Mouse (Mus musculus): ENCODE measurements at regions not wholly inside any gene's neighbourhood (a gene's known extent, or its start where the extent isn't known, plus 50 kb on each side); places are given as distances from the start of the nearest gene placed in this dataset.

GRCm38 (mm10) chr2:72541246-72541645 lies 65.3 kb downstream of the Cdca7 start:
- DNase-seq, result no peak

DNA sequence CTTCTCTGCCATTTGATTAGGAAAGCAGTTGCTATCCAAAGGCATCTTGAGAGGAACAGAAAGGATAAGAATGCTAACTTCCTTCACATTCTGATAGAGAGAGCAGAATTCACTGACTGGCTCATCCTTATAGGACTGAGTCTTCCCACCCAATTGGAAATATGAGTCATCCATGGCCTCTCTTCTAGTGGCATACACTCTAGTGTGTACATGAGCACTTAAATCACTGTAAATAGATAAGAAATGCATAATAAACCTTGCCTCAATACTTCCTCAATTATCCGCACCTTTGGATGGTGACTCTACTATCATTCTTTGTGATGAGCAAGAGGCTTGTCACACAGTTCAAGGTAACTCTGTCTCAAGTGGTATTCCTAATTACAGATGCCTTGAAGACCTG lies 69.5 kb downstream of the Cdca7 start:
- no peak for DNase-seq

DNA sequence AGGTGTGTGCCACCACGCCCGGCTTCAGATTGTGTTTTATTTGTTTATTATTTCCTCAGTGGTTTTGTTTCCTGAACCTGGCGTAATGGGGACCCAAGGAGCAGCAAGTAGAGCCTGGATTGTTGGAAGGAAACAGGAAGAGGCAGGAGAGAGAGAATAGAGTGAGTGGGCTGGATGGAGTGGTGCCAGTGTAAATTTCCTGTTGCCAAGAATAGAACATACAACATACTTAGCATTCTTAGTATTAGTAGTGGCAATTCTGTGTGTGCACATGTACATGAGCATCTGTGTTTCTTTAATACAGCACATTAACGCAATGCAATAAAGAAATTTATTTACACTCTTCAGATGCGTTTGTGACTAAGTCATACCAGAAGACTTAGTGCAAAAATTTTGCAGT lies 70.5 kb downstream of the Cdca7 start:
- no peak for DNase-seq

DNA sequence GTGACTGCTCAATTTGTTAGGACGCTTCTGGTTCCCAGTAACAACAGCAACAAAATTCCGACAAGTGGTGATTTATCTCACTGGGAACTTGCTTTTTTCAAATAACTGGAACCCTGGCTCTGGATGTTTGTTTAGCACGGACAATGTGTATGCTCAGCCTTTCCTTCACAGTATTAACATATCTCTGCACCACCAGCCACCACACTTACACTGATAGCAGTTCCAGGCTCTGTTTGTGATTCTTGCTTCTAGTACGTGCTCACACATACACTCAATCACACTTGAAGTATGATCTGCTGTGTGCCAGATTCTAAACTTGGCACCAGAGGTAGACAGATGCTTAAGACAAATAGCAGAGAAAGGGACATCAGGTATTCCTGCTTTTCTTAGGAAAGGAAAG lies 71.0 kb downstream of the Cdca7 start:
- DNase-seq, result no peak

GRCm38 (mm10) chr2:72551268-72551667 lies 75.3 kb downstream of the Cdca7 start:
- DNase-seq, result no peak

DNA sequence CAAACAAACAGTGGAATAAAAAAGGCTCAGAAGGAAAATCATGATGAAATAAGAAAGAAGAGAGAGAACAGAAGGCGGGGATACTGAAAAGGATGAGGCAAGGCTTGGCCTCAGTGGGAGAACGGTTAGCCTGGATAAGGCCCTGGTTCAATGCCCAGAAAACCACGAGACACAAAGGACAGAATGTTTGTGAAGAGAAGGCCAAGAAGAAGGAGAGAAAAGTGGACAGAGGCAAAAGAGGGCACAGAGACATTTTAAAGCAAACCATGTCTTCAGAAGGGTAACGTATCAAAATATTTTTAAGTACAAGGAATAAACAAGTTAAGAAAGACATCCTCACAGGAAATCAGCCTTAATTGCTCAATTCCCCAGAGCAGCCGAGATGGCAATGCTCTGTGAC lies 78.6 kb downstream of the Cdca7 start:
- no peak for DNase-seq

DNA sequence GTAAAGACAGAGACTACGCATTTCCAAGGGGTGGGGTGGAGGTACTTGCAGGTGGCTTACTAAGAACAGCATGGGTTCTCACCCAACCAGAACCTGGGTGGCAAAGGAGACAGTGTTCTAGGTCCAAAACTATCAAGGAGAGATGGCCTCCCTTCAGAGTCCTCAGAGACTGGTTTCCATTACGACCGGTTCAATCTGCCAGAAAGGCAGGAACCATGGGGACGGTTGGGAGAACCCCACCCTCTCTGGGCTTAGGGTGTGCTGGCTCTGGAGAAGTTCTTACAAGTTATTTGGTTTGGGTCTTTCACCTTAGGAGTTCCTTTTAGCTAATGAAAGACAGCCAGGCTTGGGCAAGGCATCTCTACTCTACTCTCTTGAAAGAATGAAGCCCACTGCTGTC lies 79.2 kb downstream of the Cdca7 start:
- DNase-seq, result no peak

DNA sequence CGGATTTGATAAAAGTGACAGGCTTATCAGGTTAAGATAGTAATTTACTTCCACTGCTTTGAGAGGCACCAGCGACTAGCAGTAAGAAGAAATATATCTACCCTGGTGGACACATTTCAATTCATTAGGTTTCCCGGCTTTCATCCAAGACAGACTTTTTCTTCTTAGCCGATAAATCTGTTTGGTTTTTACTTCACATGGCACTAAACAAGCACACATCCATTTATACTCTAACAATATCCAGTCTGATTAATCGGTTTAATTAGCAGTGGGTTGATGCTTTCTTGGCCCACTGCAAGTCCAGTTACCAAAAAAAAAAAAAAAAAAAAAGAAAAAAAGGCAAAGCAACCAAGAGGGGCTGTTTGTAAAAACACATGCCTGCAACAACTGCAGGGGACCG lies 79.6 kb downstream of the Cdca7 start:
- DNase-seq, result no peak

GRCm38 (mm10) chr2:72556064-72556821 lies 80.3 kb downstream of the Cdca7 start:
- no peak for DNase-seq

DNA sequence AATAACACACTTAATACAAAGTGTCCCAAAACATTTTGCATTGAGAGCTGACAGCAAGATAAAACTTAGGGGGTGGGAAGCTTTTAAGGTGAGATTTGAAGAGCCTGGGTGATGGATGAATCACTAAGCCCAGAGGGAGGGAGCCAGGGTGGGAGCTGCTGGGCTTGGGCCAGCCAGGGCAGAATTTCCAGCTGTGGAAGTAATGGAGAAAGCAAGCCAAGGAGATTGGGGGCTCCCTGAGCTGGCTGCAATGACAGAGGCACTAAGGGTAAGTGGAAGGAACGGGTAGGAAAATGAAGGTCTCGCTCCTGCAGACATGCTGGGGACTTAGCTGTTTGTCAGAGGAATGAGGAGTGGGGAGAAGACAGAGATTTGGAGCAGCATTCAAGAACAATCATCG lies 81.2 kb downstream of the Cdca7 start:
- no peak for DNase-seq

DNA sequence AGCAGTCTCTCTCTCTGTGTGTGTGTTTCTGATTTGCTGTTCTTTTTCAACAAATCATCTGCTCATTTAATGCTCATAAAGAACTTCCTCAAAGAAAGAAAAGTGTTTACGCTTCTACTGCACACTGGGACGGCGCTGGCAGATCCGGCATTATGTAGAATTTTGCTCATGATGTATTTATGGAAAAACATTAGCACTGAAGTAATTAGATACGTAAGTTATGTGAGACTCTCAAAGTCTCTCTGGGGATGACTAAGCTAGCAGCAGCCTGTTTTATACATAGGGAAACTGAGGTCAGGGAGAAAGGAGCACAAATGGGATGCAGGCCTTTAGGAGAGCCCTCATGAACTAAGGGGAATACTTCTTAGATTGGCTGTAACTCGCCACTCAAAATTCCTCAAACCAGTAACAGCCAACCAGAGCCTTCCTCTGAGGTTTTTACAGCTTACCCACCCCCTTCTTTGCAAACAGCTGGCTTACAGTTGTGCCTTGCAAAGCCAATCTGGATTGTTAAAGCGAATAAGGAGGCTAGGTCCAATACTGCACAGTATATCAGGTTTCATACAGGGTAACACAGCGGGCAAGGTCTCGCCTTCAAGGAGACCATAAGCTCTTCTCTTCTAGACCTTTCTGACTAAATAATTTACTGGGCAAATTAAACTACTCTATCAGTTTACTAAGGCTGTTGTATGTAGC lies 81.8 kb downstream of the Cdca7 start:
- DNase-seq, result no peak

DNA sequence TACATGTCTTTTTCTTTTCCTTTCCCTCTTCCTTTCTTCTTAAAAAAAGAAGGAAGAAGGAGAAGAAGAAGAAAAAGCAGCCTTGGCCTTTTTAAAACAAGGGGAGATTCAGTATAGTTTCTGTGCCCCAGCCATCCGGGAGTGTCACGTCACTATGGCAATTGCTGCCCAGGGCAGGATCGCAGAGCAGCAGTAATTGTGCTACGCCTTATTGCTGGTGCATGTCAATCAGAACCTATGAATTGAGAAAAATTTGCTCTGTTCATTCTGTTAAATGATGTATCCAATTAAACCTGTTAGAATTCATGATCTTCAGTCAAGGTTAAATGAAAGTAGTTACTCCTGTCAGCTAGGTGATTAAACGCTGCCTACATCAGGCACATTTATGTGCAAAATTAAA lies 85.4 kb downstream of the Cdca7 start:
- no peak for DNase-seq

DNA sequence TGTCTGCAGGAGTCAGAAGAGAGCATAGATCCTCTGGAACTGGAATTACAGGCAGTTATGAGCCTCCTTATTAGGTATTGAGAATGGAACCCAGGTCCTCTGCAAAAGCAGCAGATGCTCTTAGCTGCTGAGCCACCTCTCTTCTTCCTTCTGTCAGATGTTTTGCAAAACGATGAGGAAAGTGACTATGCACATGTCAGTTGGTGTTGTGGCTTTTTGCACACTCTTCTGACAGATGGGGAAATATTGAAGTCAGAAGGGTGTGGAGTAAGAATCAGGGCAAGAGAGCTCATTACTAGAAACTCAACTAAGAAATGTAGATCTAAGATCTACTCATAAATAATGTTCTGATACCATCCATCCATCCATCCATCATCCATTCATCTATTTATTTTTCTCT lies 102.4 kb downstream of the Cdca7 start:
- no peak for DNase-seq

DNA sequence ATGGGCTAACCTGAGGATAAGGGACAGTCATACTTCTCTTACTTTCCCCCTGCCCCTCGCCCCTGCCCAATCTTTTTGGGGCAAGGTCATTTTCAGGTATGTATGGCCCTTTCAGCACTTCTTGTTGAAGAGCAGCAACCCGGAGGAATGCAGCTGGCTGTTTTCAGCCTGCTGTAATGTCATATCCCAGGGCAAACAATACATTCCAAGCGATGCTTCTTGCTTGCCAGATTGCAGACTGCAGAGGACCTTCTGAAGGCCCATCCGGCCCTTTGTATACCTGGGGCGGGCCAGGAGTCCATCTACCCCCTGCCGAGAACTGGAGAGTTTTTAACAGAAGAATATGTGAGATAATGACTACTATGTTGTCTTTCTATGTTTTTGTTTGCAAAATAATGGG lies 105.2 kb downstream of the Cdca7 start:
- DNase-seq, result no peak

- no peak for DNase-seq
These were observed 112.9 kb downstream of the Cdca7 start for GRCm38 (mm10) chr2:72588814-72589213.

DNA sequence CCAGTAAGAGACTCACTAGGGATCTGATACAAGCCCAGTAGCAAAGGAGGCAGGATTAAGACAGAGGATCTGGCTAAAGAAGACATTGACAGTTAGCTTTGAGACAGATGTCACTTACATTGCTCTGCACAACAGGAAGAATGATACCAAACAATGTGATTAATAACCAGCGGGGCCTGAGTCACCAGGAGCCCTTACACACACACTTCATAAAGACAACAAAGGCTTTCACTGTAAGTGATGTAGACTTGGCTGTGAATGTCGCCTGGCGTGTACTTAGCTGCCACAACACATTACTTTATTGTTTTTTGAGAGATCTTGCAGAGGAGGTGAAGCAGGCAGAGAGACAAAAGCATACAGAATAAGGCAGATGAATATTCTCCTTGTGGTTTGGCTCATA lies 116.1 kb downstream of the Cdca7 start:
- DNase-seq, result no peak

DNA sequence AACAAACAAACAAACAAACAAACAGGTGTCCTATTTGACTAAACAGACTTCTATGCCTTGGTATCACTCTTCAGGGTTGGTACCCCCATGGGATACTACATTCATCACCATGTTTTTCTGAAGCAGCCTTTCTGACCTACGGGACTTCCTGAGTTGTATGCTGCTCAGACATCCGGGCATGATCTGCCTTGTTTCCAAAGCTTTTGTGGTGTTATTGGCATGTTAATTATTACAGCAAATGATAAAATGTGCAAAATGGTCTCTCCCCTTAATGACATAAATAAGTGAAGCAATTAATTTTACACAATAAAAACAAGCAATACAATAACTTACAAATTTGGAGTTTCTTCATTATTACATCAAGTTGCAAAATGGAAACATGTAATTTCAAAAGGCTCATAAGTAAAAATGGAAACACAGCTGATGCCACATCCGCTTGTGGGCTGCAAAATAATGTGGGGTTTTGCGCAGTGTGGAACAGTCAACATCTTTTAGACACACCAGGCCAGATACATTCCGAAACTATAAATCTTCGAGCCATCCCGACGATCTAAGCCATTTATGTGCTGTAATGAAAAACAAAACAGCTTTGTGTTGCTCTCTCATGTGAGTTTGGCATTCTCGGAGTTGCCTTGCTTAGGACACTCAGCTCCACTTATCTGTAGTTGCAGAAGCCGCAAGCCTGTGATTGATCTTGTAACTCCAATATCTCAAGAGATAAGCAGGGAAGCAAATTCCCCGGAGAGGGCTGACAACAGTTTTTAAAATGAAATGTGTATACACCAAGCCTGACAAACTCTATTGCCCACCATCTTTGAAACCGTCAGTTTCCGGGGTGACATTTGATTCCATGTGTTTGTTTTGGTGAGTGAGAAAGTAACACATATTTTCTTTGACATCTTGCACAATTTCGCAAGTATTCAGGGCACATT lies 121.3 kb downstream of the Cdca7 start:
- no peak for DNase-seq

- no peak for DNase-seq
These were observed 122.0 kb downstream of the Cdca7 start for GRCm38 (mm10) chr2:72597941-72598340.

DNA sequence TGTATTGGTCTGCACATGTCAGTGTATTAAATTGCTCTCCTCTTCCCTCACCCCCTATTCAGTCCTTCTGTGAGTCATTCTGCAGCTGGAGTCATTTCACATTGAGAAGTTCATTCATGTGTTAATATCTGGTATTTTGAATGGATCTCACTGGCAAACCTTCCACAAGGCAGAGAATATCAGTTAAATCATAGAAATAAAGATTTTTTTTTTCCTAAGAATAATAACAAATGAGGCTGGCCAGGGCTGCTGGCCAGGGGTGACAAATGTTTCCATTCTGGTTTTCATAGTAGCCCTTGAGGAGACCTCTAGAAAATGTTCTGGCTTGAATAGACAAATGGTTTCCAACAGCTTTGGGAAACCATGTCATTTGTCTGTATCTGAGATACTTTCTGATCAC lies 124.8 kb downstream of the Cdca7 start:
- DNase-seq, result no peak

DNA sequence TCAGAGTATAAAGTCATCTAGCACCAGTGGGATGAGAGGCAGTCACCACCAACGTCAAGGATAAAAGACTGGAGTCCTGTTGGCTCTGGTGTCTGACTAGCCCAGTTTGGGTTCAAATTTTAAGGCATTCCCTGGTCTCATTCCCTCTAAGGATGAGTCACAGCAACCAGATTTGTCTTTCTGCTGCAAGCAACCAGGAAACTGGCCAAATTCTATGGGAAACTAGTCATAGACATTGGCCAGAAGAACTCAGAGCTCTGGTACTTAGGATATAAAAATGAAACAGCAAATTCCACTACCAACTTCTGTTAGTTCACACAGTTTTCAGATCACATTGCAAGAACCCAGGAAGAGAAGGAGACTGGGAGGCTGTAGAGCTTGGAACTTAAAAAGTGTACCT lies 126.2 kb downstream of the Cdca7 start:
- no peak for DNase-seq

GRCm38 (mm10) chr2:72612221-72612620 lies 136.3 kb downstream of the Cdca7 start:
- no peak for DNase-seq

DNA sequence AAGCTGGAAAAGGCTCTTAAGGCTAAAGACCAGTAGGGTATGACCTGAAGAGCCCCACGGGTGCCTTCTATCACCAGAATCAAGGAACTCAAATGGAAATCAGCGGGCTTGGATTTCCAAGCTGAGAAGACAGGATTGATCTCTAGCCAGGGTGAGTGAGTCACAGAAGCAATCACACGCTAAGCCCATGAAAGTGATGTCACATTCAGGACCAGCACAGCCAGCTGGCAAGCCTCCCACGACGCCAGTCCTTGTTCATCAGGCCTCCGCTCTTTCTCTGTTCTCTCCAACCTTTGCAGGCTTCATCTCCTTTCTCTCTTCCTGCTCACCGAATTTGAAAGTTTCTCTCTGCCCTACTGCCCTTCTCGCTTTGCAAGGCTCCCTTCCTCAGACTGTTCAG lies 138.3 kb downstream of the Cdca7 start:
- peak; percentile 24 for DNase-seq

DNA sequence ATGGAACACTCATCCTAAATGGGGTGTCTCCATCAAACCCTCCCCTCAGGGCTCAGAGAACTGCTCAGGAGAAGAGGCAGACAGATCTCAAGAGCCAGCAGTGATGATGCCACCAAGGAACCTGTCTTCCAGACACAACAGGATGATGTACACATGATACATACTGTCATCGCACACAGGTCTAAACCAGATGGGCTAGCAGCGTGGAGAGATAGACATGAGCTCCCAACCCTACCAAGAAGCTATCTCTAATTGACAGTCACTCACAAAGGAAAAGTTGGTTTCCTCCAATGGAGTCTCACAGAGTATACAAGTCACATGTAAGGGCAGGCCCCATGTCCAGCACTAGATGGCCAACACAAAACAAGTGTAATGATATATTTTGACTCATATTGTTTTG lies 139.9 kb downstream of the Cdca7 start:
- no peak for DNase-seq

DNA sequence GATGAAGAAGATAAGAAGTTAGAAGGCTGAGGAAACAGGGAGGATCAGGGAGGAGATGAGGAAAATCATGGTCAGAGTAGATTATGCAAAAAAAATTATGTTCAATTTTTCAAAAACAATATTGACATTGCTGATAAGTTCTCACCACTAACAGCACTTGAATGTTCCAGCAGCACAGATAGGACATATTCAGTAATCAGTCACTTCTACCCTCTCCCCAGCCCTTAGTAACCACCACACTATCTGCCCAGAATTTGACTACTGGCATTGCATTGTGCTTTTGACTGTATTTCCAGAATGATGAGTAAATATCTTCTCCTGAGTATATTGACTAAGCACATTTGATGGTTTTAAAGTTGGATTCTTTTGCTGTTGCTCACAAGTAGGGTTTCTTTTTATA lies 140.5 kb downstream of the Cdca7 start:
- no peak for DNase-seq

Data from right cerebral cortex, postnatal 4 days (tissue).